Mouse (Mus musculus) liver, embryonic 12.5 days (tissue): ENCODE data around the gene Arhgap23. TPM values are rescaled to one million over a fixed set of nuclear protein-coding genes. Genes with fewer than 3 reads are reported as not detected.
A peak's percentile ranks its signal among the peaks of the same experiment; 100 is the strongest.

Experiments used
- ATAC-seq: fragments of 200-750 bp; cut with Nextera tagmentation; 2 replicates; pipeline ENCODE4 v1.8.0; 2017; ENCODE audit warnings: moderate number of reproducible peaks, mild to moderate bottlenecking, moderate library complexity
- H3K27ac ChIP-seq: fragments of 300-500 bp; sonication (generic); 2 replicates; pipeline ENCODE4 v1.5.1; 2016; ENCODE audit warnings: mild to moderate bottlenecking
- H3K27me3 ChIP-seq: fragments of 300-500 bp; sonication (generic); replicated peaks from 2 replicates; pipeline ENCODE4 v1.6.1; 2016; ENCODE audit warnings: mild to moderate bottlenecking, moderate library complexity
- H3K36me3 ChIP-seq: fragments of 300-500 bp; sonication (generic); 2 replicates; pipeline ENCODE4 v1.6.1; 2016; ENCODE audit warnings: mild to moderate bottlenecking, moderate library complexity
- H3K4me1 ChIP-seq: fragments of 300-500 bp; sonication (generic); 2 replicates; pipeline ENCODE4 v1.6.1; 2016
- H3K4me2 ChIP-seq: fragments of 300-500 bp; sonication (generic); 2 replicates; pipeline ENCODE4 v1.6.1; 2016; ENCODE audit warnings: mild to moderate bottlenecking, moderate library complexity
- H3K4me3 ChIP-seq: fragments of 300-500 bp; sonication (generic); 2 replicates; pipeline ENCODE4 v1.5.1; 2016; ENCODE audit warnings: mild to moderate bottlenecking, moderate library complexity
- H3K9ac ChIP-seq: fragments of 300-500 bp; sonication (generic); 2 replicates; pipeline ENCODE4 v1.6.1; 2016; ENCODE audit warnings: mild to moderate bottlenecking, moderate library complexity
- H3K9me3 ChIP-seq: fragments of 300-500 bp; sonication (generic); replicated peaks from 2 replicates; pipeline ENCODE4 v1.6.1; 2016; ENCODE audit warnings: mild to moderate bottlenecking, moderate library complexity
- WGBS: fragments of 180-500 bp; shearing (Covaris S2); methylation state at CpG from one replicate; pipeline ENCODE4 v1.1.7; 2016; ENCODE audit not compliant: insufficient replicate concordance; 5-methylcytosine and 5-hydroxymethylcytosine counted together
- polyA plus RNA-seq: library from polyadenylated mRNA; unstranded; fragments of >200 nt; fragmentation: Nextera tagmentation; extraction: Ambion mirVana; gene quantifications from 2 replicates; pipeline ENCODE4 v1.2.1, GENCODE M21; 2016

The Arhgap23 gene
- polyA plus RNA-seq, 1 experiment from 2014 or later = 17.3 TPM

GRCm38 (mm10) chr11:97532950-97533582 lies 117.7 kb downstream of the Arhgap23 start:
- H3K27me3 ChIP-seq = peaks cover 99% of the 10 kb centered on the region
- no peaks in the 10 kb centered on the region for H3K9me3 ChIP-seq
- 3% methylated on average over 20 of the region's 20 CpGs for WGBS
- H3K4me3 ChIP-seq = peak overlapping the region; percentile 33
- H3K4me1 ChIP-seq = peaks cover 40% of the 10 kb centered on the region
- H3K36me3 ChIP-seq = no peaks in the 10 kb centered on the region
- H3K9ac ChIP-seq = no peak overlapping the region
- H3K4me2 ChIP-seq = peak overlapping the region; percentile 88
- peak; percentile 40 for ATAC-seq
- no peak overlapping the region for H3K27ac ChIP-seq

GRCm38 (mm10) chr11:97533653-97534052 lies 118.3 kb downstream of the Arhgap23 start:
- no peaks in the 10 kb centered on the region for H3K36me3 ChIP-seq
- no peak overlapping the region for H3K9ac ChIP-seq
- no peak overlapping the region for H3K4me3 ChIP-seq
- H3K9me3 ChIP-seq = no peaks in the 10 kb centered on the region
- H3K27ac ChIP-seq = no peak overlapping the region
- 11% methylated on average over 7 of the region's 7 CpGs for WGBS
- no peak overlapping the region for H3K4me2 ChIP-seq
- no peak for ATAC-seq
- H3K4me1 ChIP-seq = peaks cover 40% of the 10 kb centered on the region
- peaks cover 99% of the 10 kb centered on the region for H3K27me3 ChIP-seq

GRCm38 (mm10) chr11:97534442-97535307 lies 119.3 kb downstream of the Arhgap23 start:
- peaks cover 99% of the 10 kb centered on the region for H3K27me3 ChIP-seq
- H3K36me3 ChIP-seq = no peaks in the 10 kb centered on the region
- no peak overlapping the region for H3K27ac ChIP-seq
- ATAC-seq = no peak
- no peak overlapping the region for H3K9ac ChIP-seq
- H3K4me1 ChIP-seq = peaks cover 40% of the 10 kb centered on the region
- peak overlapping the region; percentile 42 for H3K4me2 ChIP-seq
- H3K9me3 ChIP-seq = no peaks in the 10 kb centered on the region
- WGBS = 1% methylated on average over 95 of the region's 95 CpGs
- peak overlapping the region; percentile 30 for H3K4me3 ChIP-seq

GRCm38 (mm10) chr11:97535308-97535630 lies 119.9 kb downstream of the Arhgap23 start:
- no peak overlapping the region for H3K9ac ChIP-seq
- no peaks in the 10 kb centered on the region for H3K36me3 ChIP-seq
- no peak overlapping the region for H3K27ac ChIP-seq
- peaks cover 99% of the 10 kb centered on the region for H3K27me3 ChIP-seq
- WGBS = 21% methylated on average over 5 of the region's 5 CpGs
- no peak overlapping the region for H3K4me3 ChIP-seq
- H3K4me2 ChIP-seq = peak overlapping the region; percentile 42; the same call in 1 of the 2 replicates
- H3K9me3 ChIP-seq = no peaks in the 10 kb centered on the region
- no peak for ATAC-seq
- peaks cover 40% of the 10 kb centered on the region for H3K4me1 ChIP-seq

DNA sequence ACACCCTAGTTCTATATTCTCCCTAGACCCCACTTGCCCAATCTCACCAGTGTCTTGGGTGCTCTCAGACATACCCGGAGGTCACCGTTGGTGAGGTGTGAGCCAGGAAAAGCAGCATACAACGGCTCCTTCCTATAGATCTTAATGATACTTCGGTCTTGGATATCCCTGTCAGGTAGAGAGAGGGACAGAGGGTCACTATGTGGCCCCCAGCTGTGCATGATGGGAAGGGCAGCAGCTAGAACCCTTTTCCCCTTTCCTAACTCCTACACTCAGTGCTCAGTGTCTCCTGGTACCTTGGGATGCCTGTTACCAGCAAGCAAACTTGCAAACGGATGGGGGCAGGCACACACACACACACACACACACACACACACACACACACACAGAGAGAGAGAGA lies 120.3 kb downstream of the Arhgap23 start:
- 38% methylated on average over 5 of the region's 5 CpGs for WGBS
- Histone ChIP-seq H3K4me3 (no peak overlapping the region), H3K36me3 (no peaks in the 10 kb centered on the region), H3K9me3 (no peaks in the 10 kb centered on the region), H3K9ac (no peak overlapping the region), H3K27ac (no peak overlapping the region), H3K27me3 (peaks cover 98% of the 10 kb centered on the region), H3K4me1 (peaks cover 40% of the 10 kb centered on the region), H3K4me2 (no peak overlapping the region)
- ATAC-seq = no peak

DNA sequence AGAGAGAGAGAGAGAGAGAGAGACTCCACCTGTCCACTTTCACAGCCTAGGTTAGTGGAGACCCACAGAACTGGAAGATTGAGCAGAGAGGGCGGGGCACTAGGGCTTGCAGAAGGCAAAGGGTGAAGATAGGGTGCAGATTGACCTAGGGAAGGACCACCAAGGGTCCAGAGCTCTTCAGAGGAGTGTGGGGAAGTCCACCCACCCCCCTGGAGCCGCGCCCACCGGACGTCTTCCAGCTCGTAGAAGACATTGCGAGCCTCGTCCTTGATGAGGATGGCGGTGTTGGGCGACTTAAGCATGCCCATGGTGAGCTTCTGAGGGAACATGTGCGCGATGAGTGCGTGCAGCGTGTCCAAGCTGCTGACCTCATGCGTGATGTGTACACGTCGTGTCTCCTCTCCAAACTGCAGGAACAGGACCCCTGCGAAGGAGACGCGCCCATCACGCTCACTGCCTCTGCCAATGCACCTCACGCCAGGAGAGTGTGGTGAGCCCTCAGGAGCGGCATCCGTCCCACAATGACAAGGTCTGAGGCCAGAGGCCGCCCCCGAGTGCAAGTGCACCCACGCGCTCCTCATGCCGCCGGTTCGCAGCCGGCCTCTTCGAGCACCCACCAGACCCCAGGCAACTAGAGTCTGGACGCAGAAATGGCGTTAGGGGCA lies 120.9 kb downstream of the Arhgap23 start:
- WGBS = 12% methylated on average over 35 of the region's 35 CpGs
- peak overlapping the region; percentile 26; the same call in 1 of the 2 replicates for H3K4me3 ChIP-seq

GRCm38 (mm10) chr11:97536835-97537579 lies 121.7 kb downstream of the Arhgap23 start:
- Histone ChIP-seq H3K9ac (no peak overlapping the region), H3K27ac (no peak overlapping the region)

More for the DNA sequence above, 120.9 kb downstream of the Arhgap23 start:
- Histone ChIP-seq H3K4me2 (peak overlapping the region; percentile 52), H3K36me3 (no peaks in the 10 kb centered on the region), H3K27me3 (peaks cover 98% of the 10 kb centered on the region), H3K4me1 (peaks cover 40% of the 10 kb centered on the region), H3K9me3 (no peaks in the 10 kb centered on the region), H3K27ac (no peak overlapping the region), H3K9ac (no peak overlapping the region)
- ATAC-seq = no peak

GRCm38 (mm10) chr11:97537580-97538089 lies 122.3 kb downstream of the Arhgap23 start:
- Histone ChIP-seq H3K27ac (no peak overlapping the region), H3K4me2 (no peak overlapping the region), H3K36me3 (no peaks in the 10 kb centered on the region), H3K9ac (no peak overlapping the region), H3K4me3 (no peak overlapping the region), H3K27me3 (peaks cover 96% of the 10 kb centered on the region), H3K4me1 (peaks cover 27% of the 10 kb centered on the region), H3K9me3 (no peaks in the 10 kb centered on the region)
- 27% methylated on average over 12 of the region's 12 CpGs for WGBS
- ATAC-seq = no peak

More at GRCm38 (mm10) chr11:97536835-97537579, 121.7 kb downstream of the Arhgap23 start:
- H3K4me2 ChIP-seq = peak overlapping the region; percentile 52
- WGBS = under 1% methylated on average over 36 of the region's 36 CpGs
- no peaks in the 10 kb centered on the region for H3K9me3 ChIP-seq
- ATAC-seq = no peak
- H3K36me3 ChIP-seq = no peaks in the 10 kb centered on the region
- peaks cover 33% of the 10 kb centered on the region for H3K4me1 ChIP-seq
- peak overlapping the region; percentile 26 for H3K4me3 ChIP-seq
- peaks cover 96% of the 10 kb centered on the region for H3K27me3 ChIP-seq

DNA sequence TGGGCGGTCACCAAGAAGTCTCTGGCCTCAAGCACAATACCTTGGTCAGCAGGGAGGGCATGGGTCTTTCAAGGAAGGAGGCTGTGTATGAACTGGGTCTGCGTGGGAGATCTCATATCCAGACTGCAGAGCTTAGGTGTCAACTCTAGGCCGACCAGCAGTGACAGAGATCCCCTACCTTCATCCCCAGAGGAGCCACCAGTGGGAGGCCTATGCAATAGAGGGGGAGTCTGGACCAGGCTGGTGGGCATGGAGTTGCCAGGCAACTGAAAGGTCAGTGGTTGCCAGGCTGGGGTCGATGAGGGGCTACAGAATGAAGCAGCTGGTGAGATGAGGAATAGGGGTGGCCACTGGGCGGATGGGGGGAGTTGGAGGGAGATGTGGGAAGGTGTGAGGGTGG lies 124.3 kb downstream of the Arhgap23 start:
- WGBS = 41% methylated on average over 5 of the region's 5 CpGs

DNA sequence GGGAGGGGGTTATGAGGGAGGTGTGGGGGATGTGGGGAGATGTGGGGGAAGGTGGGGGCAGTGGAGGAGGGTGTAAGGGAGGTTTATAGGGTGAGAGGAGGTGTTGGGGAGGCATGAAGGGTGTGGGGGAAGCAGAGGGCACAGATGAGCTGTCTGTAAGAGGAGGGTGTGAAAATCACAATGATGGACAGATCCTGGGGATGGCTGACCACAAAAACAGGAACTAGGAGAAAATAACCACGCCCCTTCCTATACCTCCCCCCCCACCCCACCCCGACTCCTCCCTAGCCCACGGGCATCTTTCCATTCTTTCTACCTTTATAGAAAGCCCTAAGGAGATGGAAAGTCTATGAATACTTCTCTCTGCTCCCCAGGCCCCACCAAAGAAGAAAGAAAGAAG lies 124.8 kb downstream of the Arhgap23 start:
- H3K36me3 ChIP-seq = no peaks in the 10 kb centered on the region
- no peak overlapping the region for H3K27ac ChIP-seq
- peaks cover 96% of the 10 kb centered on the region for H3K27me3 ChIP-seq
- no peak for ATAC-seq
- H3K9ac ChIP-seq = no peak overlapping the region
- no peaks in the 10 kb centered on the region for H3K9me3 ChIP-seq
- H3K4me1 ChIP-seq = peaks cover 9% of the 10 kb centered on the region
- H3K4me2 ChIP-seq = no peak overlapping the region
- H3K4me3 ChIP-seq = no peak overlapping the region
- WGBS = 3% methylated on average over 3 of the region's 3 CpGs

More for the DNA sequence above, 124.3 kb downstream of the Arhgap23 start:
- Histone ChIP-seq H3K36me3 (no peaks in the 10 kb centered on the region), H3K27ac (no peak overlapping the region), H3K4me1 (peaks cover 14% of the 10 kb centered on the region), H3K27me3 (peaks cover 96% of the 10 kb centered on the region), H3K4me3 (no peak overlapping the region), H3K9me3 (no peaks in the 10 kb centered on the region), H3K4me2 (no peak overlapping the region), H3K9ac (no peak overlapping the region)
- no peak for ATAC-seq

GRCm38 (mm10) chr11:97540604-97541003 lies 125.3 kb downstream of the Arhgap23 start:
- 38% methylated on average over 3 of the region's 3 CpGs for WGBS
- no peak for ATAC-seq
- Histone ChIP-seq H3K4me2 (no peak overlapping the region), H3K36me3 (no peaks in the 10 kb centered on the region), H3K9me3 (no peaks in the 10 kb centered on the region), H3K27ac (no peak overlapping the region), H3K9ac (no peak overlapping the region), H3K4me1 (peaks cover 9% of the 10 kb centered on the region), H3K27me3 (peaks cover 96% of the 10 kb centered on the region), H3K4me3 (no peak overlapping the region)
